Mouse (Mus musculus): ENCODE measurements around the gene Srpk2.

- no peak for TF ChIP-seq POLR2A (IDR thresholded peaks at IDR 0.05; ENCODE audit: borderline replicate concordance, extremely low read depth, insufficient read depth, insufficient read length, poor library complexity, severe bottlenecking)
- no peak for TF ChIP-seq CTCF (IDR thresholded peaks at IDR 0.05; ENCODE audit: borderline replicate concordance, extremely low read depth, insufficient read depth, insufficient read length)
Observed at GRCm38 (mm10) chr5:23651786-23652185, 32.6 kb downstream of the Srpk2 start.

Measured in brain, embryonic 14.5 days (tissue).